Mouse (Mus musculus) ES-E14 (cell line): ENCODE results near the gene Olfr1510.

Source experiments
- CHD2 ChIP-seq: IDR thresholded peaks from 2 replicates; pipeline ENCODE4 v1.6.1; 2014; ENCODE audit warnings: mild to moderate bottlenecking, low read depth, low read length, inconsistent platforms
- ZC3H11A ChIP-seq: IDR thresholded peaks from 2 replicates; pipeline ENCODE4 v1.6.1; 2012; ENCODE audit warnings: low read depth, mild to moderate bottlenecking, inconsistent platforms, low read length, borderline replicate concordance
- ZNF384 ChIP-seq: IDR thresholded peaks from 2 replicates; pipeline ENCODE4 v1.6.1; 2012; ENCODE audit warnings: low read depth, low read length, inconsistent platforms

DNA sequence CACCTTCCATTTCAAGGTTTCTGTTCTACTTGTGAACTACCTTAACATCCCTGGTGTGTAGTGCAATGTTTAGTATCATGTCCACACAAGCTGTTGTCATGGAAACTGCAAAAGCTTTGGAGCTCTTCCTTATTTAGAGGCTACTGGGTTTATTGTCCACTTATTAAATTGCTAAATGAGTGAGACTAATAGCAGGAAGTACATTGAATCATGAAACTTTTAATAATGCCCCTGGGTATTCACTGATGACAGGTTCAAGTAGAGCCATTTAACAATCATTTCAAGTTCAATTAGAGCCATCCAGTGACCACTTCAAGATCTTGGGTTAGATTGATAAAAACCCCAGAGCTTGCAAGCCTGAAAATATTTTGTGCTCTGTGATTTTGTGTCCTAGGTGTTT lies 28.5 kb upstream of the Olfr1510 start, which contains the start of gene Olfr1509:
- no peak for TF ChIP-seq ZC3H11A
- TF ChIP-seq CHD2: no peak
- TF ChIP-seq ZNF384: no peak
